Mouse (Mus musculus) leukemia stem cell, adult 10-12 weeks (primary cell): ENCODE results near the gene Smap1. TPM values are rescaled to one million over a fixed set of nuclear protein-coding genes. Genes with fewer than 3 reads are reported as not detected.

Source experiments
- polyA plus RNA-seq: library from polyadenylated mRNA; stranded (reverse); fragments of >175 nt; gene quantifications from 2 replicates; pipeline ENCODE4 v1.2.3, GENCODE M21; 2012; ENCODE audit warnings: low replicate concordance

Smap1 gene
- 22.1 and 22.3 TPM in 2 replicates for polyA plus RNA-seq

DNA sequence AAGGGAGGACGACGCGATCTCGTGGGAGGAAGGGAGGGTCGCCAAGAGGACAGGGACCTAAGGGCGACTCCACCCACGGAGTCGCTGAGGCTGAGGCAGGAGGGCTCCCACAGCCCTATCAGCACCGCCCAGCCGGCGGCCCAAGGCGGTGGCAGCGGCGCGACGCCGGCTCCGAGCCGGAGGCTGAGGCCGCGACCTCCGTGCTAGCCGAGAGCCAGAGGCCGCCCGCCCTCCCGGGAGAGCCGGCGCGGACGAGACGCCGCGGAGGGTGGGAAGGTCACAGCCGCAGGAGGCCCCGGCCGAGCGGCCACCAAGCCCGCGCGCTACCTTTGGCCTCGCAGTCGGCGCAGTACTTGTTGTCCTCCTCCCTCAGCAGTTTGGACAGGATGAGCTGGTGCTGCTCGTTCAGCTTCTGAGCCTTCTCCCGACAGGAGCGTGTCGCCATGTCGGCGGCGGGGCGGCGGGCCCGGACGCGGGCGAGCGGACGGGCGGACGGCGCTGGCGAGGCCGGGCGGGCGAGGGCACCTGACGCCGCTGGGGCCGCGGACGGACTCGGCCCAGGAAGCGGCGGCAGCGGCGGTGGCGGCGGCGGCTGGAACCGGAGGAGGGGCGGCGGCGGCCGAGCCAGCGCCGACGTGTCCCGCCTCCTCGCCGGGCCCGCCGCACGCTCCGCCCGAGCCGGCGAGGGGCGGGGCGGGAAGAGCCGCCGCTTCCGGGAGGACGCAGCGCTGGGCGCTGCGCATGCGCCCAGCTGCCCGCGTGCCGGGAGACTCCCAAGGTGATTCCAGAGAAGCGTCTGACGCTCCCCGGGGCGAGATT, at the start of gene Smap1:
Gene Smap1, minus strand, starts transcription at position 607 of the 819 bp plus-strand sequence.

Other genes with a start within 250 kb of the Smap1 start
- gene B3gat2, start 160.6 kb downstream of the Smap1 start, polyA plus RNA-seq: 0.06 TPM in 1 of 2 replicates, not detected in the other
- gene Sdhaf4, start 83.3 kb upstream of the Smap1 start, polyA plus RNA-seq: 0.73 TPM in 1 of 2 replicates, not detected in the other
- gene Fam135a, start 178.0 kb upstream of the Smap1 start, polyA plus RNA-seq: 0.25 and 0.38 TPM in 2 replicates